Mouse (Mus musculus) heart, postnatal 0 days (tissue): ENCODE data around the gene Kmt2a.

Experiments used
- CTCF ChIP-seq: IDR thresholded peaks from 2 replicates; pipeline ENCODE4 v1.5.1; 2016; ENCODE audit warnings: antibody characterized with exemption, control low read depth, low read depth
- EP300 ChIP-seq: IDR thresholded peaks from 2 replicates; pipeline ENCODE4 v1.6.1; 2016; ENCODE audit warnings: antibody characterized with exemption, low read depth

GRCm38 (mm10) chr9:44892664-44893063 is 11.6 kb upstream of the Kmt2a start:
- no peak for TF ChIP-seq EP300
- TF ChIP-seq CTCF: no peak
